Mouse (Mus musculus): Measurements from ENCODE around the gene Tuba1a. TPM values are rescaled to one million over a fixed set of nuclear protein-coding genes. Genes with fewer than 3 reads are reported as not detected.
A peak's percentile ranks its signal among the peaks of the same experiment; 100 is the strongest.

Tuba1a gene
- polyA plus RNA-seq (2015; fragmentation: Nextera tagmentation; extraction: Ambion mirVana): 881 and 945 TPM in 2 replicates

GRCm38 (mm10) chr15:98953401-98954356 is at the start of gene Tuba1a, which contains the start of gene Gm49450:
Gene Tuba1a, minus strand, starts transcription at chr15:98953703.
Gene Gm49450, minus strand, starts transcription at chr15:98953551.
- Histone ChIP-seq H3K9me3 (ENCODE audit: low read length) (no peaks in the 10 kb centered on the region), H3K4me2 (replicated peaks; ENCODE audit: low read depth, low read length) (peak within 1 kb of the TSS; percentile 59), H3K27me3 (replicated peaks; ENCODE audit: insufficient read depth, low read length) (no peaks in the 10 kb centered on the region), H3K36me3 (ENCODE audit: insufficient read depth, low read length) (peaks cover 4% of the 10 kb centered on the region; the same call in 1 of the 2 replicates), H3K27ac (ENCODE audit: low read length) (peak within 1 kb of the TSS; percentile 97), H3K4me3 (ENCODE audit: low read depth, low read length) (peak within 1 kb of the TSS; percentile 86), H3K9ac (replicated peaks; ENCODE audit: low read depth) (peak within 1 kb of the TSS; percentile 92), H3K4me1 (ENCODE audit: insufficient read depth, low read depth, low read length) (no peaks in the 10 kb centered on the region)
- DNase-seq (ENCODE audit: low spot score): peak; percentile 96
- peak; percentile 98 for ATAC-seq
- TF ChIP-seq EP300 (IDR thresholded peaks at IDR 0.05) (peak; percentile 66), CTCF (IDR thresholded peaks at IDR 0.05) (no peak)
- WGBS: 6% methylated on average over 28 of the region's 28 CpGs

GRCm38 (mm10) chr15:99001451-99001931 is 48.0 kb upstream of the Tuba1a start:
- peak; percentile 5; the same call in 1 of the 2 replicates for TF ChIP-seq CTCF (IDR thresholded peaks at IDR 0.05)
- no peak for TF ChIP-seq EP300 (IDR thresholded peaks at IDR 0.05)
- WGBS: 13% methylated on average over 17 of the region's 17 CpGs

GRCm38 (mm10) chr15:99000535-99001283 is 47.2 kb upstream of the Tuba1a start:
- ATAC-seq (no peak), DNase-seq (ENCODE audit: low spot score) (peak; percentile 72)
- H3K4me1 ChIP-seq (ENCODE audit: insufficient read depth, low read depth, low read length): 0 out of 2 replicates have a peak, but pooled peaks cover 6% of the 10 kb centered on the region
- no peaks in the 10 kb centered on the region for H3K36me3 ChIP-seq (ENCODE audit: insufficient read depth, low read length)
- H3K27ac ChIP-seq (ENCODE audit: low read length): no peak overlapping the region
- peak; percentile 70 for TF ChIP-seq CTCF (IDR thresholded peaks at IDR 0.05)
- TF ChIP-seq EP300 (IDR thresholded peaks at IDR 0.05): no peak
- 41% methylated on average over 14 of the region's 14 CpGs for WGBS
- H3K4me3 ChIP-seq (ENCODE audit: low read depth, low read length): no peak overlapping the region
- H3K27me3 ChIP-seq (replicated peaks; ENCODE audit: insufficient read depth, low read length): no peaks in the 10 kb centered on the region
- H3K9me3 ChIP-seq (ENCODE audit: low read length): no peaks in the 10 kb centered on the region
- H3K4me2 ChIP-seq (replicated peaks; ENCODE audit: low read depth, low read length): peak overlapping the region; percentile 49; the same call in 1 of the 2 replicates
- no peak overlapping the region for H3K9ac ChIP-seq (replicated peaks; ENCODE audit: low read depth)

More at GRCm38 (mm10) chr15:99001451-99001931, 48.0 kb upstream of the Tuba1a start:
- peak overlapping the region; percentile 49 for H3K4me2 ChIP-seq (replicated peaks; ENCODE audit: low read depth, low read length)
- peak; percentile 39 for ATAC-seq
- DNase-seq (ENCODE audit: low spot score): peak; percentile 58
- H3K36me3 ChIP-seq (ENCODE audit: insufficient read depth, low read length): no peaks in the 10 kb centered on the region
- no peak overlapping the region for H3K4me3 ChIP-seq (ENCODE audit: low read depth, low read length)
- no peaks in the 10 kb centered on the region for H3K9me3 ChIP-seq (ENCODE audit: low read length)
- no peak overlapping the region for H3K9ac ChIP-seq (replicated peaks; ENCODE audit: low read depth)
- H3K27me3 ChIP-seq (replicated peaks; ENCODE audit: insufficient read depth, low read length): no peaks in the 10 kb centered on the region
- H3K27ac ChIP-seq (ENCODE audit: low read length): no peak overlapping the region
- 0 out of 2 replicates have a peak, but pooled peaks cover 6% of the 10 kb centered on the region for H3K4me1 ChIP-seq (ENCODE audit: insufficient read depth, low read depth, low read length)

GRCm38 (mm10) chr15:98998775-98999157 is 45.3 kb upstream of the Tuba1a start:
- peak; percentile 4 for DNase-seq (ENCODE audit: low spot score)
- H3K9ac ChIP-seq (replicated peaks; ENCODE audit: low read depth): no peak overlapping the region
- 0 out of 2 replicates have a peak, but pooled peaks cover 6% of the 10 kb centered on the region for H3K4me1 ChIP-seq (ENCODE audit: insufficient read depth, low read depth, low read length)
- no peak for ATAC-seq
- 30% methylated on average over 6 of the region's 6 CpGs for WGBS
- TF ChIP-seq CTCF (IDR thresholded peaks at IDR 0.05): no peak
- no peak for TF ChIP-seq EP300 (IDR thresholded peaks at IDR 0.05)
- H3K27me3 ChIP-seq (replicated peaks; ENCODE audit: insufficient read depth, low read length): no peaks in the 10 kb centered on the region
- H3K36me3 ChIP-seq (ENCODE audit: insufficient read depth, low read length): no peaks in the 10 kb centered on the region
- H3K27ac ChIP-seq (ENCODE audit: low read length): no peak overlapping the region
- no peaks in the 10 kb centered on the region for H3K9me3 ChIP-seq (ENCODE audit: low read length)
- H3K4me2 ChIP-seq (replicated peaks; ENCODE audit: low read depth, low read length): no peak overlapping the region
- no peak overlapping the region for H3K4me3 ChIP-seq (ENCODE audit: low read depth, low read length)

- H3K27me3 ChIP-seq (replicated peaks; ENCODE audit: insufficient read depth, low read length): no peaks in the 10 kb centered on the region
- H3K36me3 ChIP-seq (ENCODE audit: insufficient read depth, low read length): no peaks in the 10 kb centered on the region
- no peak overlapping the region for H3K4me2 ChIP-seq (replicated peaks; ENCODE audit: low read depth, low read length)
- peak; percentile 52 for ATAC-seq
- H3K27ac ChIP-seq (ENCODE audit: low read length): no peak overlapping the region
- WGBS: 19% methylated on average over 13 of the region's 13 CpGs
- DNase-seq (ENCODE audit: low spot score): peak; percentile 63
- peak; percentile 62; the same call in 1 of the 2 replicates for TF ChIP-seq EP300 (IDR thresholded peaks at IDR 0.05)
- TF ChIP-seq CTCF (IDR thresholded peaks at IDR 0.05): no peak
- 0 out of 2 replicates have a peak, but pooled peaks cover 6% of the 10 kb centered on the region for H3K4me1 ChIP-seq (ENCODE audit: insufficient read depth, low read depth, low read length)
- H3K9ac ChIP-seq (replicated peaks; ENCODE audit: low read depth): no peak overlapping the region
- no peak overlapping the region for H3K4me3 ChIP-seq (ENCODE audit: low read depth, low read length)
- no peaks in the 10 kb centered on the region for H3K9me3 ChIP-seq (ENCODE audit: low read length)
Observed at GRCm38 (mm10) chr15:98997938-98998774, 44.7 kb upstream of the Tuba1a start.

Measured in lung, postnatal 0 days (tissue).